Comparison of ENCODE assay signal across 8 mouse cellular contexts in genomic region chr10:128704491-128705316, GRCm38 (mm10). TPM values are rescaled to one million over a fixed set of nuclear protein-coding genes. Genes with fewer than 3 reads are reported as not detected.
DNase-seq lines count a peak whose midpoint lies in the region; ATAC-seq lines count a peak whose summit lies in the region.

Cdk2 (minus strand) TSS chr10:128705031.

- peaks cover 28% of the 10 kb centered on the region for H3K4me1 ChIP-seq in forebrain, embryonic 10.5 days
- peaks cover 27% of the 10 kb centered on the region for H3K4me1 ChIP-seq in heart, embryonic 15.5 days (replicated peaks)
- H3K4me1 ChIP-seq in liver, embryonic 15.5 days (replicated peaks): peaks cover 44% of the 10 kb centered on the region
- H3K4me1 ChIP-seq in neural tube, embryonic 12.5 days: peaks cover 16% of the 10 kb centered on the region

- H3K36me3 ChIP-seq in forebrain, embryonic 10.5 days (replicated peaks): peaks cover 40% of the 10 kb centered on the region
- peaks cover 16% of the 10 kb centered on the region for H3K36me3 ChIP-seq in heart, embryonic 15.5 days
- peaks cover 38% of the 10 kb centered on the region for H3K36me3 ChIP-seq in liver, embryonic 15.5 days (replicated peaks)
- H3K36me3 ChIP-seq in neural tube, embryonic 12.5 days: peaks cover 10% of the 10 kb centered on the region

- peak within 1 kb of the TSS; percentile 74 for H3K4me2 ChIP-seq in heart, embryonic 15.5 days
- H3K4me2 ChIP-seq in liver, embryonic 15.5 days: peak within 1 kb of the TSS; percentile 75
- H3K4me2 ChIP-seq in neural tube, embryonic 12.5 days (replicated peaks): peak within 1 kb of the TSS; percentile 84

- H3K9me3 ChIP-seq in forebrain, embryonic 10.5 days: no peaks in the 10 kb centered on the region
- no peaks in the 10 kb centered on the region for H3K9me3 ChIP-seq in heart, embryonic 15.5 days (replicated peaks)
- H3K9me3 ChIP-seq in liver, embryonic 15.5 days (replicated peaks): no peaks in the 10 kb centered on the region
- H3K9me3 ChIP-seq in neural tube, embryonic 12.5 days: no peaks in the 10 kb centered on the region

- under 1% methylated on average over 62 of the region's 62 CpGs for WGBS in forebrain, embryonic 10.5 days
- WGBS in heart, embryonic 15.5 days: under 1% methylated on average over 62 of the region's 62 CpGs
- WGBS in liver, embryonic 15.5 days (ENCODE audit: insufficient replicate concordance): under 1% methylated on average over 61 of the region's 62 CpGs
- WGBS in neural tube, embryonic 12.5 days: under 1% methylated on average over 62 of the region's 62 CpGs

- DNase-seq in c-Kit-negative CD71-positive TER-119-positive erythroid progenitor cells, embryonic 14.5 days (ENCODE audit: low read depth, low spot score): peak; percentile 82
- peak; percentile 96 for DNase-seq in forebrain, embryonic 10.5 days (ENCODE audit: extremely low spot score, low spot score)
- DNase-seq in kidney, postnatal 25 days: peak; percentile 96 to 97
- peak; percentile 18 for DNase-seq in telencephalon, adult 2 months (ENCODE audit: low read depth, low spot score)

- peak within 1 kb of the TSS; percentile 93 for H3K4me3 ChIP-seq in forebrain, embryonic 10.5 days
- peak within 1 kb of the TSS; percentile 81 for H3K4me3 ChIP-seq in heart, embryonic 15.5 days
- peak within 1 kb of the TSS; percentile 75 for H3K4me3 ChIP-seq in liver, embryonic 15.5 days (replicated peaks)
- peak within 1 kb of the TSS; percentile 75 for H3K4me3 ChIP-seq in neural tube, embryonic 12.5 days

- H3K9ac ChIP-seq in heart, embryonic 15.5 days: peak within 1 kb of the TSS; percentile 81
- peak within 1 kb of the TSS; percentile 88 for H3K9ac ChIP-seq in liver, embryonic 15.5 days
- H3K9ac ChIP-seq in neural tube, embryonic 12.5 days: peak within 1 kb of the TSS; percentile 65

- ATAC-seq in CD4-positive, CD25-positive, alpha-beta regulatory T cell, adult 4 months: peak; percentile 91
- peak; percentile 92 for ATAC-seq in heart, embryonic 15.5 days (replicated peaks; ENCODE audit: insufficient number of reproducible peaks, insufficient read depth, low FRiP score, low read depth)
- peak; percentile 86 for ATAC-seq in liver, embryonic 15.5 days (ENCODE audit: insufficient read depth)
- peak; percentile 96 for ATAC-seq in neural tube, embryonic 12.5 days (ENCODE audit: low FRiP score, low read depth)

- H3K27me3 ChIP-seq in forebrain, embryonic 10.5 days (ENCODE audit: poor library complexity, severe bottlenecking): no peaks in the 10 kb centered on the region
- no peaks in the 10 kb centered on the region for H3K27me3 ChIP-seq in heart, embryonic 15.5 days
- H3K27me3 ChIP-seq in liver, embryonic 15.5 days: no peaks in the 10 kb centered on the region
- no peaks in the 10 kb centered on the region for H3K27me3 ChIP-seq in neural tube, embryonic 12.5 days (replicated peaks)

- H3K27ac ChIP-seq in forebrain, embryonic 10.5 days: peak within 1 kb of the TSS; percentile 96
- peak within 1 kb of the TSS; percentile 98 for H3K27ac ChIP-seq in heart, embryonic 15.5 days
- H3K27ac ChIP-seq in liver, embryonic 15.5 days (replicated peaks): peak within 1 kb of the TSS; percentile 92
- peak within 1 kb of the TSS; percentile 66; the same call in 1 of the 2 replicates for H3K27ac ChIP-seq in neural tube, embryonic 12.5 days

RNA-seq across cellular contexts. Expression of gene Cdk2, which starts in this region (rescaled TPM):
- 10 to 100 TPM; 19.7 to 23.2 TPM for polyA plus RNA-seq in CD4-positive, CD25-positive, alpha-beta regulatory T cell, adult 4 months (2017; shearing (Covaris generic))
- 119 and 120 TPM in 2 replicates for polyA plus RNA-seq in forebrain, embryonic 10.5 days (2016; fragmentation: Nextera tagmentation; extraction: Ambion mirVana)
- 85.9 and 90.4 TPM in 2 replicates for polyA plus RNA-seq in heart, embryonic 15.5 days (2015; fragmentation: Nextera tagmentation; extraction: Ambion mirVana)
- 53.7 and 56.6 TPM in 2 replicates for polyA plus RNA-seq in liver, embryonic 15.5 days (2015; fragmentation: Nextera tagmentation; extraction: Ambion mirVana)
- 64.0 and 65.8 TPM in 2 replicates for polyA plus RNA-seq in neural tube, embryonic 12.5 days (2016; fragmentation: Nextera tagmentation; extraction: Ambion mirVana)

Comparison
In these comparisons a context has a peak if more than half of its experiments do, and no peak if none do; other contexts are left out.
1. Peak in every context shown above with its lines: DNase-seq, ATAC-seq, H3K4me3 ChIP-seq and H3K27ac ChIP-seq.
2. DNase-seq: peak in every context shown above with its lines; median percentile 96 in kidney, postnatal 25 days; 96 in forebrain, embryonic 10.5 days; 82 in c-Kit-negative CD71-positive TER-119-positive erythroid progenitor cells, embryonic 14.5 days; 18 in telencephalon, adult 2 months.